Mouse (Mus musculus) olfactory bulb, adult 2 months (tissue): ENCODE data around the gene Ppp3ca. TPM values are rescaled to one million over a fixed set of nuclear protein-coding genes. Genes with fewer than 3 reads are reported as not detected.
A peak's percentile ranks its signal among the peaks of the same experiment; 100 is the strongest.

Source experiments
- H3K27ac ChIP-seq: fragments of 200-500 bp; 2 replicates; pipeline ENCODE4 v1.5.1; 2012; ENCODE audit warnings: low read depth, low read length; ENCODE audit not compliant: insufficient read depth
- H3K4me1 ChIP-seq: fragments of 200-500 bp; 2 replicates; pipeline ENCODE4 v1.6.1; 2012; ENCODE audit warnings: low read length; ENCODE audit not compliant: control insufficient read depth, insufficient read depth
- H3K4me3 ChIP-seq: fragments of 200-500 bp; 2 replicates; pipeline ENCODE4 v1.5.1; 2012; ENCODE audit warnings: mild to moderate bottlenecking, low read depth, low read length, moderate library complexity; ENCODE audit not compliant: insufficient read depth
- CTCF ChIP-seq: fragments of 200-500 bp; IDR thresholded peaks from 2 replicates; pipeline ENCODE4 v1.5.1; 2012; ENCODE audit warnings: low read depth, mild to moderate bottlenecking, low read length, moderate library complexity; ENCODE audit not compliant: insufficient read depth
- POLR2A ChIP-seq: fragments of 200-500 bp; IDR thresholded peaks from 2 replicates; pipeline ENCODE4 v1.6.1; 2012; ENCODE audit warnings: mild to moderate bottlenecking, low read depth, low read length, moderate library complexity; ENCODE audit not compliant: insufficient read depth
- WGBS: fragments of 180-500 bp; shearing (Covaris S2); methylation state at CpG from one replicate; pipeline ENCODE4 v1.1.7; 2018; 5-methylcytosine and 5-hydroxymethylcytosine counted together
- polyA plus RNA-seq: library from polyadenylated mRNA; stranded (reverse); fragments of >200 nt; gene quantifications from 2 replicates; pipeline ENCODE4 v1.2.4, GENCODE M21; 2012; ENCODE audit warnings: low replicate concordance; ENCODE audit not compliant: missing spikeins, insufficient read depth, insufficient read length

Ppp3ca gene
- polyA plus RNA-seq, 1 experiment: not detected

- no peak for TF ChIP-seq CTCF
- TF ChIP-seq POLR2A: no peak
- 71% methylated on average over 7 of the region's 7 CpGs for WGBS
- Histone ChIP-seq H3K4me1 (peaks cover 17% of the 10 kb centered on the region), H3K27ac (peak overlapping the region; percentile 44; the same call in 1 of the 2 replicates), H3K4me3 (no peak overlapping the region)
Measured at GRCm38 (mm10) chr3:136873809-136874449, 204.0 kb downstream of the Ppp3ca start.

- 0 out of 2 replicates have a peak overlapping the region, but pooled peaks have one; percentile 44 for H3K27ac ChIP-seq
- 43% methylated on average over 5 of the region's 5 CpGs for WGBS
- no peak for TF ChIP-seq POLR2A
- TF ChIP-seq CTCF: no peak
- no peak overlapping the region for H3K4me3 ChIP-seq
- peaks cover 17% of the 10 kb centered on the region for H3K4me1 ChIP-seq
Measured at GRCm38 (mm10) chr3:136874566-136874965, 204.6 kb downstream of the Ppp3ca start.

GRCm38 (mm10) chr3:136887741-136888140, 217.8 kb downstream of the Ppp3ca start:
- 79% methylated on average over 9 of the region's 9 CpGs for WGBS
- TF ChIP-seq CTCF (no peak), POLR2A (no peak)
- peaks cover 6% of the 10 kb centered on the region for H3K4me1 ChIP-seq
- H3K4me3 ChIP-seq: no peak overlapping the region
- no peak overlapping the region for H3K27ac ChIP-seq

GRCm38 (mm10) chr3:136892140-136892539, 222.2 kb downstream of the Ppp3ca start:
- Histone ChIP-seq H3K27ac (no peak overlapping the region), H3K4me3 (no peak overlapping the region), H3K4me1 (peaks cover 4% of the 10 kb centered on the region)
- TF ChIP-seq POLR2A (no peak), CTCF (no peak)
- WGBS: 90% methylated on average over 3 of the region's 3 CpGs

GRCm38 (mm10) chr3:136893596-136894402, 223.9 kb downstream of the Ppp3ca start:
- WGBS: 56% methylated on average over 18 of the region's 18 CpGs
- no peaks in the 10 kb centered on the region for H3K4me1 ChIP-seq
- H3K4me3 ChIP-seq: no peak overlapping the region
- no peak overlapping the region for H3K27ac ChIP-seq
- TF ChIP-seq CTCF (no peak), POLR2A (no peak)

GRCm38 (mm10) chr3:136895498-136895897, 225.6 kb downstream of the Ppp3ca start:
- no peak overlapping the region for H3K4me3 ChIP-seq
- no peaks in the 10 kb centered on the region for H3K4me1 ChIP-seq
- H3K27ac ChIP-seq: no peak overlapping the region
- no peak for TF ChIP-seq POLR2A
- TF ChIP-seq CTCF: no peak

GRCm38 (mm10) chr3:136896276-136896675, 226.4 kb downstream of the Ppp3ca start:
- H3K4me3 ChIP-seq: no peak overlapping the region
- H3K4me1 ChIP-seq: no peaks in the 10 kb centered on the region
- no peak overlapping the region for H3K27ac ChIP-seq
- 74% methylated on average over 4 of the region's 4 CpGs for WGBS
- TF ChIP-seq CTCF (no peak), POLR2A (no peak)

GRCm38 (mm10) chr3:136899744-136900143, 229.8 kb downstream of the Ppp3ca start:
- Histone ChIP-seq H3K4me1 (no peaks in the 10 kb centered on the region), H3K4me3 (no peak overlapping the region), H3K27ac (no peak overlapping the region)
- WGBS: 81% methylated on average over 2 of the region's 2 CpGs
- TF ChIP-seq CTCF (no peak), POLR2A (no peak)

GRCm38 (mm10) chr3:136900986-136901385, 231.1 kb downstream of the Ppp3ca start:
- no peak overlapping the region for H3K27ac ChIP-seq
- H3K4me3 ChIP-seq: no peak overlapping the region
- 95% methylated on average over 6 of the region's 6 CpGs for WGBS
- no peaks in the 10 kb centered on the region for H3K4me1 ChIP-seq
- TF ChIP-seq POLR2A (no peak), CTCF (no peak)

- 98% methylated on average over 18 of the region's 18 CpGs for WGBS
- Histone ChIP-seq H3K4me3 (no peak overlapping the region), H3K27ac (no peak overlapping the region), H3K4me1 (no peaks in the 10 kb centered on the region)
- TF ChIP-seq CTCF (no peak), POLR2A (no peak)
Measured at GRCm38 (mm10) chr3:136902776-136903175, 232.9 kb downstream of the Ppp3ca start.
